Mouse (Mus musculus): Measurements from ENCODE around the gene Gna14. TPM values are rescaled to one million over a fixed set of nuclear protein-coding genes. Genes with fewer than 3 reads are reported as not detected.
A peak's percentile ranks its signal among the peaks of the same experiment; 100 is the strongest.

The Gna14 gene
- 7.3 and 9.6 TPM in 2 replicates for total RNA-seq (2017)

DNA sequence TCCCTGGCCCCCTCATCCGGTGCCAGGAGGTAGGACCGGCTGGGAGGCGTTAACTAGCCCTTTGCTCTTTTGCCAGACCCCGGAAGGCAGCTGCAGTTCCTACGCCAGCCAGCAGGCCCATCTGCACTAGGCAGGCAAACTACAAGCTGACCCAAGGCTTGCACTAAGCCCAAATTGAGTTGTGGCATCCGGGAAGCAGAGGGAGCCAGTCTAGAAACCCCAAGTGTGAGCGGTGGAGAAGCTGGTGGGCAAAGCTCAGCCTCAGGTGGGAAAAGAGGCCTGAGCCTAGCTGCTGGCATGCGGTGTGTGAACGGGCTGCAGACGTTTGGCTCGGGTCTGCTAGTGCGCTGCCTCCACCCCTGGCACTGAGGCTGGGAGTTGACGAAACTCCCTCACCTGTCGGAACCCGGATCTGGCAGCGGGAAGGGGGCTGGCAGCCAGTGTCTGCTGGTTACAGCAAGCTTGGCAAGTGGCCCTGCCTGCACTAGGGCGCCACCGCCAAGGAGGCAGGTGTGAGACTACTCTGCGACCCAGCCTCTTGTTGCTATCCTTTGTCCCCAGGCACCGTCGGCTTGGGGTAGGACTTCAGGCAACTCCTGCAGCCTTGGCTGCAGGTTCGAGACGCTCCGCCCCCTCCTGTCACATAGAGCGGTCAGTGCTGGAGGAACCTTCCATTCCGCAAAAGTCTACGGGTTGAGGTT, at the start of gene Gna14:
Gna14 (plus strand) TSS at position 232 of the 701 bp plus-strand sequence.
- ATAC-seq (replicated peaks; ENCODE audit: low read depth, poor library complexity, severe bottlenecking), result peak; percentile 78

DNA sequence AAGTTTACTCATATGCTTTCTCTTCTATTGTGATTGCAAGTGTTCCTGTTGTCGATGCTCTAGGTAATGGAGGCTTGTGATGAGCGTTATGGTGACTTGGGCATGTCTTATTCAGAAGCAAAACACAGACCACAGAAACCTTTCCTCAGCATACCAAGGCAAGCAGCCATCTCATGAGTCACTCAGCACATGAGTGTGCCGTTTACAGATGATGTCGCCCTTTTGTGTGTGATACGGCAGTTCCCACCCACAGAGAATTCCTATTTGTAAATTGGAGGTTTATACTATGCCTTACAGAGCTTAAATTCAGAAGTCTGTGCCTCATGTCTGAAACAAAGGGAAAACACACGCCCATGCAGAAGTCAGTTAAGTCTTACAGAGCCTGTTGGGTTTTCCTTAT, 49.0 kb upstream of the Gna14 start:
- no peak for ATAC-seq (replicated peaks; ENCODE audit: low read depth, poor library complexity, severe bottlenecking)

DNA sequence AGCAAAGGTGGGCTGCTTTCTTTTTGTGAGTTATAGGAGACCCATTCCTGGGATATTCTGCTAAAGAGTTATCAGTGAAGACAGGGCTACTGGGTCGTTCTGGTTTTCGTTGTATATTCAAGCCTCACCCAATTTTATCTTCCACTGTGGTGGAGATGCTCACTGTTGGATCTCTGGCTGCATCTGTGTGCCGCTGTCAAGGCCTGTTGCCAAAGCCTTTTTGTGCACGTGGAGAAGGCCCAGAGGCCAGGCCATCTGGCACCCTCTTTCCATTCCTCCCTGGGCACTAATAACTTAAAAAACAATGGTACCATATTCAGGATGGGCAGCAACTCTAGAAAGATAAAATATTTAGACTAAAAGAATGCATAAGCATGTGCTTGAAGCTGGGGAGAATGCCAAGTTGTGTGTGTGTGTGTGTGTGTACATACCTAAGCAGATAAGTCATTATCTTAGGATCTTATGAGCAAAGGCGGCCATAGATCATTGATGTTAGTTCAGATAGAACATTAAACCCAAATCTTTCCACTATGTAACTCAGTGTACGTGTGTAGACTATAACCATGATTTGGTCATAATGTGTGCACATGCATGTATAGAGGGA, 45.3 kb upstream of the Gna14 start:
- no peak for ATAC-seq (replicated peaks; ENCODE audit: low read depth, poor library complexity, severe bottlenecking)

DNA sequence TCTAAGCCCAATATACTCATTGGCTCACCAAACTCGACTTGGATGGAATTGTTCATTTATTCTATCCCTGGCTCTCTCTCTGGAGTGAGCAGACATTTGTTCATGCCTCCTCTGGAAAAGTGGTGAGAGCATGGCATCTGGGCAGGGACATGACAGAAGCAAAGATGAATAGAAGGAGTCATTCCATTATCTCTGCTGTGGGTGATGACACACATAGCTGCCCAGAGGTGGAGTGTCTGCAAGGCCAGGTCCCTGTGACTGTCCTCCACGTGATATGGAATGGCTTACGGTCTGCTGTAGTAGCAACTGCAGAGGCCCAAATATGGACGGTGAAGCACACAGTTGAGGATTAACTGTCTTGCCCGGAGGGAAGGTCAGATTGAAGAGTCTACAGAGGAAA, 41.2 kb upstream of the Gna14 start:
- no peak for ATAC-seq (replicated peaks; ENCODE audit: low read depth, poor library complexity, severe bottlenecking)

DNA sequence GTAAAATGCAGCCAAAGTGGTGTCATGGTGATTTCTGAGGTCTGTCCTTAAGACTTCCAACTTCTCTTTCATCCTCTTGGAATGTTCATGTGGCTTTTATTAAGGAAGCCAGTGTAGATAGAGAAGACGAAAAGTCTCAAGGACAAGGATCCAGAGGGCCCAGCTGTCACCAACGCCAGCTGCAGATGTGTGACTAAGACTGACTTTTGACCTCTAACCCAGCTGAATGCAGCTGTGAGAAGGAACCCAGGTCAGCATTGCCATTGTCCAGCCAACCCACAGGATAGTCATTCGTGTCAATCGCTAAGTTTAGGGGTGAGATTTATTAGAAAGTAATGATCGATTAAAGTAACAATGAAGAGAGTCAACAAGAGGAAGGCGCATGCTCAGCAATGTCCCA, 32.5 kb upstream of the Gna14 start:
- no peak for ATAC-seq (replicated peaks; ENCODE audit: low read depth, poor library complexity, severe bottlenecking)

DNA sequence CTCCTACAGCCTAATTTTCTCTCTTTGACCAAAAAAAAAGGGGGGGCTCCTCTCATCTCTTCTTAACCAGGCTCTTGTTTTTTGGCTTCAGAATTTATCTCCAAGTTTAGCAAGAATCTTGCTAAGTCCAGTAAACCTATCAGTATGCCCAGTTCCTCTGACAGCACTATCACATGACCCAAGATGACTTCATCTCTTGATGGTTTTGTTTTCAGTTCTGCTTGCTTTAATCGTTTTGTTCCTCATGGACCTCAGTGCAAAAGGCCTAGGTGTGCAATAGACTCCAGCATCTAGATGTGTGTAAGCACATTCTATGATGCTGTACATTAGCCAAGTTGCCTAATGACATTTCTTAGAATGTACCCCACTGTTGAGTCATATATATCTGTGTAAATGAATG, 27.8 kb upstream of the Gna14 start:
- peak; percentile 58 for ATAC-seq (replicated peaks; ENCODE audit: low read depth, poor library complexity, severe bottlenecking)

DNA sequence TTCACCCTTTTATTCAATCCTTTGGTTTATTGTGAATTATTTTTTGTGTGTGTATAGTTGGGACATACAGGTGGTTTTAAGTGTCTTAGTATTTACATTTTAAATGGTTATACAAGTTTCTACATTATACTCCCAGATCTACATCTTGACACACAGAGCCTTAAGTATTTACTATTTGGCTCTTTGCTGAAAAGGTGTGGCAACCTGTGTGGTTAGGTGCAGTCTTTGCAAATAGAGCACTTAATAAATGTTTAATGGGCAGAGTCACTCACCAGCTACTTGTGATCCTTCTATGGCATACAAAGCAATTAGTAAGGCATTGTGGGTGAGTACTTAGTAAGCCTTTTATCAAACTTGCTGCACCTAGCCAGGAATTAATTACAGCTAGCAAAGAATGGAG, 24.3 kb upstream of the Gna14 start:
- ATAC-seq (replicated peaks; ENCODE audit: low read depth, poor library complexity, severe bottlenecking), result no peak

DNA sequence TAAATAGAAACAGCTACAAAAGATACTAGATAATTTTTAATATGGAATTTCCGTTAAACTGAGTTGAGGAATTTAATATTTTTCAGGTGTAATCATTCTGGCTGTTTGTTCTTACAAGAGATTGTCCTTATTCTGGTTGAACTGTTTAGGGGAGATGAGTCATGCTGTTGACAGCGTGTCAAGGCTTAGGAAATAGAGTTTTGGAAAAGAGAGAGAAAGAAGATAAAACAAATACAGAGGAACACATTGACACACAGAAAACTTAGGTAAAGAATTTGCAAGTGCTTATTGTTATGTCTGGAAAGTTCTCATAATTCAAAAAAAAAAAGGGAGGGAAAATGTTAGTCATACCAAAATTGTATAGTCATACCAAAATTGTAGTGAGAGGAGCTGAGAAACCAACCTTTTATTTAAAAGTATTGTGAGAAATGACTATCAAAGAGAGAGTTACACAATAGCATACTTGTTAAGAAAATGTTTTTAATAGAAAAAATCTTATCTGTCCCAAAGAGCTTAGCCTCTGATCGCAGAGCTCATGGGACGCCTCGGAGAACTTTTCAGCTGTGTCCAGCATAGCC, 17.4 kb upstream of the Gna14 start:
- no peak for ATAC-seq (replicated peaks; ENCODE audit: low read depth, poor library complexity, severe bottlenecking)

DNA sequence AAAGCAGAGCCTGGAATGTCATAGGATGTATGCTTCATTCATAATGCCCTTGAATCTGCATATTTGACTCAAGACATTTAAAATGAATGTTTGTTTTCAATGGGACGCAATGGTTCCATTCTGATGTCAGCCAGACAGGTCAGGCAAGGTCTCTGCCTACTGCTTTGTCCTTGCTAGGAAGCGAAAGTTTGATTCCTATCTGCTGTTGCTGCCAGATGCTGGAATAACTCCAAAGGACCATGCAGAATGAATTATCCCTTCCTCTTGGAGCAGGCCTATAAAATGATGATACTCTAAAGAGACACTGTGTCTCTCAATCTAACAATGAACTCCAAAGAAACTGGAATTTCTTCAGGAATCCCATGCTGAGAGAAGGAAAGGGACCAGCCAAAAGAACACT, 10.0 kb upstream of the Gna14 start:
- ATAC-seq (replicated peaks; ENCODE audit: low read depth, poor library complexity, severe bottlenecking), result no peak

DNA sequence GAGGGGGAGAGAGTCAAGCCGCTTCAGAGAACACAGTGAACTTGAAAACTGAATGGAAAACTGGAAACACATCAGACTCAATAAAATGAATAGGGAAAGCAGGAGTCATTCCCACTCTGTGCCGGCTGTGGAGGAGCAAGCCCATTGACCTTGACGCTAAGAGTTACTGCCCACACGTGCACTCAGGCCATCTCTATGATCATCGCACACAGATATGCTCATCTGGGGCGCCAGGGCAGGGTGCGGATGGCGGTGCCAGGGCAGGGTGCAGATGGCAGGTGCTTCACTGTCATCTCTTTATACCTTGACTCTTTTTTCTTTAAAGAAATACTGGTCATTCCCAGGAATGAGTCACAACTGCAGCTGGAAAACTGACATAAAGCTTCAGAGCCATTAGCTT, 4.2 kb upstream of the Gna14 start:
- ATAC-seq (replicated peaks; ENCODE audit: low read depth, poor library complexity, severe bottlenecking), result no peak

DNA sequence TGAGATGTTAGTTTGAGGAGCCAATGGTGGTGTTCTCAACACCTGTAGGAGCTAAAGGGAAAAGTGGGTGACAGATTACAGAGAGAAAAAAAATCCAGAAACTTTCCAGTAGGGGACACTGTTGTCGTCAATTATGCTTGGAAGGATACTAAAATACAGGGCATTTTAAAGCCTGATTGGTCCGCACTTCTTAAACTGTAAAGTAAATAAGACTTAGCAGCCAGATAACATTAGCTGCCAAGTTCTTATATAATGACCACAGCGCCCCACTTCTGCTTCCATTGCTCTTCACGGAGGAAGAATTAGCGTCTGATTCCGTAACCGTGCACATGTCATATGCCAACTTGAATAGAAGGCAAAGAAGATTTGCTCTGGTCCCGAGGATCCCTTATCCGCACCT, 683 bp upstream of the Gna14 start:
- peak; percentile 56 for ATAC-seq (replicated peaks; ENCODE audit: low read depth, poor library complexity, severe bottlenecking)

DNA sequence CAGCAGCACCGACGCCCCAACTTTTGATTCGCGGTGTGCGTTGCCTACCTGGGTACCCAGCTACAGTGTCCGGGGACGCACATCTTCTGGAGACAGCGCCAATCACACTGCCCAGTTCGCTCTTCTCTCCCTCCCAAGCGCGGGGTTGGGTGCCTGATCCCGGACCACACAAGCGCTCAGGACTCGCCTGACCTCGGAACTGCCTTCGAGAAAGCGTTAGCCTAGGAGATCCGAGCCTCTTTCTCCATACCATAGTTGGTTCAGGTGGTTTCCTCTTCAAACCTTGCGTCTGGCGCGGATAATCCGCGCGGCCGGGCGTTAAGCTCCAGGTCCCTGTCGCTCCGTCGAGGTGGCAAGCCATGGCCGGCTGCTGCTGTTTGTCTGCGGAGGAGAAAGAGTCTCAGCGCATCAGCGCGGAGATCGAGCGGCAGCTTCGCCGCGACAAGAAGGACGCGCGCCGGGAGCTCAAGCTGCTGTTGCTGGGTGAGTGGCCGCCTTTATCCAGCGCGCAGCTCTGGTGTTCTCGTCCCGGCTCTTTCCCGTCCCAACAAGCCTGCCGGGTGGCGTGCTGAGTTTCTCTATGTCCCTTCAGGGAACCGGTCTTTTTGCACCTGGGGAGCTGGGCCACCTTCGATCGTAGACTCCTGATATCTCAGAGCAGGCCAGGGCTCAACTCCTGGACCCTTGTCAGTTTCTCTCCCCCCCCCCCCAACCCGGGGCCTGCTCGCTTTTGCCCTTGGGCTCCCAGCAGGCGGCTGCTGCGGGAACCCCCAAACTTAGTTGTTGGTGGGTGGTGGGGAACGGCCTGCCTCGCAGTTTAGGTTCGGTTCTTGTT, 990 bp downstream of the Gna14 start:
- ATAC-seq (replicated peaks; ENCODE audit: low read depth, poor library complexity, severe bottlenecking), result 0 out of 2 replicates have a peak, but pooled peaks have one; percentile 6

DNA sequence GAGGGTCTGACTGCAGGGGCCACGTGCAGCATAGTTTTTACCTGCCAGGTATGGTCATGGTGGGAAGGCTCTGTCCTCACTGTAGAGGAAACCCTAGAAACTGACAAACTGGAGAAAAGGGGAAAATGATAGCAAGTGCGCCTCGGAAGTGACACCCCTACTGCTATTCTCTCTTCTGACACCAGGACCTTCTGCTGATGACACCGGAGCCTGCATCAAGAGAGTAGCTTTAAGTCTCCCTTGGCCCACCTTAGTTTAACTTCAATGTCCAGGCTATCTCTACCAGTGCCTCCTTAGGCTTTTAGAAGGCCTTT, 1.6 kb downstream of the Gna14 start:
- ATAC-seq (replicated peaks; ENCODE audit: low read depth, poor library complexity, severe bottlenecking), result no peak

DNA sequence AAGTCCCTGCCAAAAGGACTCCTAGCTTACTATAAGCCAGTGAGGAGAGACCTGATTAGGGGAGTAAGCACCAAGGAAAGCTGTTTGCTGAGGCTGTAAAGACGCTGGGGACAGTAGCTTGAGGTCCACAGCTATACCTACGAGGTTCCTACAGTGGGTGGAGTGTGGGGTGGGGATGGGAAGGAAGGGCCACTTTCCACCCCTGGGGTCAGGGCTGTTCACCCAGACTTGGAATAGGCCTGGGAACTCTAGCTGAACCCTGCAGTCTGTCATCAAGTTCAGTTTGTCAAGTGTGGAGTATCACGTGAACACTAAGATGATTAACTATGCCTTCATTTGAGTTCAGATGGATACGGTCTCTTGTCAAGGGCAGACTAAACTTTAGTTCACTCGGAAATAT, 2.3 kb downstream of the Gna14 start:
- no peak for ATAC-seq (replicated peaks; ENCODE audit: low read depth, poor library complexity, severe bottlenecking)

DNA sequence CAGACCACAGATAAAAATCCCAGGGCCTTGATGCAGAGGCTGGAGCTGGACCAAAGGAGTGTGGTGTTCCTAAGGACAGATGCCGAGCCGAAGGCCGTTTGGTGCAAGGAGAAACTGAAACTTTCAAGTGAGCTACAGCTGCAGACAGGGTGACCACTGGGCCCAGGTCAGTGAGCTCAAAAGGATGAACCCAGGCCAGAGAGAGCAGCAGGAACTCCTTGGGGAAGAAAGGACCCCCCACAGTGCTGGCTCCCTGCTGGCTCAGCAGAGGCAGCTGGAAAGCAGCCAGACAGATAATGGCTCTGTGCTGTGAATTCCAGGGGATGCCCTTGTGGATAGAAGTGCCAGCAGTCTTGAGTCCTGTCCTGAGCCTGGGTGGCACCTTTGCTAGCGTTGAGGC, 3.7 kb downstream of the Gna14 start:
- ATAC-seq (replicated peaks; ENCODE audit: low read depth, poor library complexity, severe bottlenecking), result no peak

DNA sequence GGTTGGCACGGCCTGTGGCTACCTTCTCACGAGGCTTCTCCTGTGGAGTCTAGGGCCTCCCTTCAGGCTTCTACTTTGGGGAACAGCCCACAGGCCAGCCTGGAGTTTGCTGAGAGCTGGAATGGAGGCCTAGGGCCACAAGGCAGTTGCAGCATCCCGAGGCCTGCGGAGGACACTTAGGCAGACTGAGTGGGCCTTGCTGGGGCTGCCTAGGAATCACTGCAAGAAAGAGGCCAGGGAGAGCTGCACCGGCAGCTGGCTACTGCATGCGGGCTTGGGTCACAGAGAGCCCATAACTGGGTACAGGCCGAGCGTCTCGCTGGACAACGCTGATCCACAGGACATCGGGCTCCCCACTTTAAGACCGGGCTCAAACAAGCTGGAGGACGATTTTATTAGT, 4.3 kb downstream of the Gna14 start:
- ATAC-seq (replicated peaks; ENCODE audit: low read depth, poor library complexity, severe bottlenecking), result no peak

DNA sequence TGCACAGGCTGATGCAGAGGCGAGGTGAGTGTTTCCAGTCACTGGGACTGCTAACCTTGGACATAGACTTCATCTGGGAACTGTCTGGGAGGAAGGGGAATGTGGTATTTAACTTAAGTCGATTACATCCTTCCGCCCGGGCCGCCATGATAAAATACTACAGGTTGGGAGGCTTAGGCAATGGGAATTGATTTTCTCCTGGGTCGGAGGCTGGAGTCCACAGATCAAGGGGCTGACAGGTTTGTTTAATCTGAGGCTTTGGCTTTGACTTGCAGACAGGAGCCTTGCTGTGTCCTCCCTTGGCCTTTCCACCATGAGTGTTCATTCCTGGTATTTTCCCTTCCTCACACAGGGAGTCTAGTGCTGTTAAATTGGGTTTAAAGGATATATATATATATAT, 5.8 kb downstream of the Gna14 start:
- ATAC-seq (replicated peaks; ENCODE audit: low read depth, poor library complexity, severe bottlenecking), result no peak

DNA sequence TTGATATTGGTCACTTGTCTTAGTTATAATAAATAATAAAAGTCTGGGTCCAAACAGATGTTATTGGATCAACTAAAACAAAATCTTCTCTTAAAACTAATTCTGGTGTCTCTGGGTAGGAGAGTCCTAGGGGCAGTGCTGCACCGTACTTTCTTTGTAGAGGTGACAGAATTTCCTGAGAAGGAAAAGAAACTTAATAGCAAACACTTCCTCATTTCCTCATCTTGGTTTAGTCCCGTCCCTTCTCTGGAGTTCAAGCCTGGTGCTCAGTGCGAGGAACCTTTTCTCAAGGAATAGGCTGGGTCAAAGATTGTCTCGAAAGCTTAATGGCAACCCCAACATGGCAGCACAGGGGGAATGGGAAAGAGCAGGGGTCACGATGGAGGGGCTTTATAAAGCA, 7.8 kb downstream of the Gna14 start:
- ATAC-seq (replicated peaks; ENCODE audit: low read depth, poor library complexity, severe bottlenecking), result peak; percentile 57; the same call in 1 of the 2 replicates

DNA sequence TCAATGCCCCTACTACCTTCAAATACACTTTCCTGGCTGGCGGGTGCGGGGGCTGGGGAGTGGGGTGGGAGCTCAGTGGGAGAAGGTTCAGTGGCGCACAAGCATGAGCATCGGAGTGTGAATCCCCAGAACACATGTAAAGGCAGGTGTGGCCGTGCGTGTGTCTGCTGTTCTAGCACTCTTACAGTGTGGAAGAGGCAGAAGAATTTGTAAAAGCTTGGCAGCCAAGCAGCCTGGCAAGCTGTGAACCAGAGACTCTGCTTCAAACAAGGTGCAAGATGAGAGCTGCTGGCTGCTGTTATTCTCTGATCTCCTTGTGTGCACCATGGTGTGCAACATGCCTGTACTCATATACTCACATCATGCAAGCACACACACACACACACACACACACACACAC, 11.1 kb downstream of the Gna14 start:
- no peak for ATAC-seq (replicated peaks; ENCODE audit: low read depth, poor library complexity, severe bottlenecking)

DNA sequence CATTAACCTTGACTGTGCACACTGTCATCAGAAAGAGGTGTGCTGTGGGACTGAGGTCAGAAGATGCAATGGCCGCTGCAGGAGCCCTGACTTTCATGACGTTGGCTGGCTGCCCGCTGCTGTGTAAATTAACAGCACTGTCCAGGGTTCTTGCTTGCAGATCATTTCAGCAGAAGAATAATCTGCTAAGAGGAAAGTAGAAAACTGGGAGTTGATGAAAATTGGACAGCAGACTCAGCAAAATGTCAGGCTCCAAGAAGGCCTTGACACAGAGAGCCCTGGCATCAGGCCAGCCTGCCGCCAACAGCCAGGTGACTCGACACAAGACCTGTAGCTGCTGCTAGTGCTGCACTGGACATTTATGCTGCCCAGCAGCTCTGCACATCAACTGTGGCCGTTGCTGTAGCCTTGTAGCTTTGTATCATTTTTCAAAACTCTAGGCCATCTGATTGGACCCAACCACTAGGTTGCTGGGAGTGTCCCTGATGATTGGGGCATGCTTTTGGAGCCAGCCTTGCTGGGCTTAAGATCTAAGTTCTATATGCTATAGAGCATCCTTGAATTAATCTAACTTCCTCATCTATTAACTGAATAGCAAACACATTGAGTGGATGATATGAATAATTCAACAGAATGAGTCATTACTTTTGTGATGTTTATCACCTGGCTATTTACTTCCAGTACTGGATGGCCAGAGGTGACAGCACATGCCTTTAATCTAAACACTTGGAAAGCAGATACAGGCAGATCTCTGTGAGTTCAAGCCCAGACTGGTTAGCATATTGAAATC, 12.5 kb downstream of the Gna14 start:
- 0 out of 2 replicates have a peak, but pooled peaks have one; percentile 11 for ATAC-seq (replicated peaks; ENCODE audit: low read depth, poor library complexity, severe bottlenecking)
